Mouse (Mus musculus) heart, postnatal 10 days (tissue): ENCODE results near the gene Tmem53. TPM values are rescaled to one million over a fixed set of nuclear protein-coding genes. Genes with fewer than 3 reads are reported as not detected.
A peak's percentile ranks its signal among the peaks of the same experiment; 100 is the strongest.

ENCODE experiments used
- DNase-seq, 2 experiments: peaks; one replicate each; pipeline ENCODE4 v3.0.0; 2021
- intact Hi-C: fragments of 180-260 bp; cut with DNase I; formaldehyde crosslinking; loops from one replicate; pipeline ENCODE4 v1.15.1; 2025
- total RNA-seq, 2 experiments: library from RNA; stranded (reverse); gene quantifications; 2 replicates each; pipeline ENCODE4 v1.2.3; 2021

Tmem53 gene
- total RNA-seq, 2 experiments from 2014 or later = 28.5 to 40.0 TPM

- DNase-seq = no peak
- intact Hi-C loops = no loop called here
Observed at GRCm38 (mm10) chr4:117278381-117279252, 26.9 kb downstream of the Tmem53 start.

- intact Hi-C loops = no loop called here
- no peak for DNase-seq
Observed at GRCm38 (mm10) chr4:117279253-117279642, 27.5 kb downstream of the Tmem53 start.

- no peak for DNase-seq
- intact Hi-C loops = no loop called here
Observed at GRCm38 (mm10) chr4:117280397-117280930, 28.7 kb downstream of the Tmem53 start.

GRCm38 (mm10) chr4:117281090-117281845 is 29.5 kb downstream of the Tmem53 start:
- intact Hi-C loops = no loop called here
- no peak for DNase-seq

GRCm38 (mm10) chr4:117283271-117284191 is 31.8 kb downstream of the Tmem53 start:
- no peak for DNase-seq

GRCm38 (mm10) chr4:117284363-117284762 is 32.6 kb downstream of the Tmem53 start:
- DNase-seq = no peak
- intact Hi-C loops = no loop called here

More at GRCm38 (mm10) chr4:117283271-117284191, 31.8 kb downstream of the Tmem53 start:
- intact Hi-C loops = no loop called here

- no peak for DNase-seq
- intact Hi-C loops = no loop called here
Observed at GRCm38 (mm10) chr4:117288277-117288926, 36.7 kb downstream of the Tmem53 start.

GRCm38 (mm10) chr4:117288927-117289801 is 37.4 kb downstream of the Tmem53 start:
- peak; percentile 83 to 84 for DNase-seq
- intact Hi-C loops = no loop called here

GRCm38 (mm10) chr4:117291696-117292095 is 39.9 kb downstream of the Tmem53 start:
- intact Hi-C loops = no loop called here
- DNase-seq = no peak

GRCm38 (mm10) chr4:117296849-117297593 is 45.3 kb downstream of the Tmem53 start:
- DNase-seq = no peak
- intact Hi-C loops = no loop called here

- intact Hi-C loops = no loop called here
- DNase-seq = no peak
Observed at GRCm38 (mm10) chr4:117297819-117298218, 46.1 kb downstream of the Tmem53 start.

- intact Hi-C loops = no loop called here
- DNase-seq = no peak
Observed at GRCm38 (mm10) chr4:117299921-117300320, 48.2 kb downstream of the Tmem53 start.

- DNase-seq = no peak
- intact Hi-C loops = no loop called here
Observed at GRCm38 (mm10) chr4:117302027-117302806, 50.5 kb downstream of the Tmem53 start.

GRCm38 (mm10) chr4:117303581-117304238 is 52.0 kb downstream of the Tmem53 start:
- no peak for DNase-seq
- intact Hi-C loops = no loop called here

- no peak for DNase-seq
- intact Hi-C loops = no loop called here
Observed at GRCm38 (mm10) chr4:117304239-117305025, 52.7 kb downstream of the Tmem53 start.

- no peak for DNase-seq
- intact Hi-C loops = no loop called here
Observed at GRCm38 (mm10) chr4:117305461-117305860, 53.7 kb downstream of the Tmem53 start.
